Mouse (Mus musculus) heart, postnatal 0 days (tissue): ENCODE results near the gene Sytl2. TPM values are rescaled to one million over a fixed set of nuclear protein-coding genes. Genes with fewer than 3 reads are reported as not detected.

ENCODE experiments used
- ATAC-seq: fragments of 200-750 bp; cut with Nextera tagmentation; 2 replicates; pipeline ENCODE4 v1.8.0; 2017; ENCODE audit warnings: low read depth, moderate number of reproducible peaks, moderate library complexity; ENCODE audit not compliant: insufficient read depth
- DNase-seq: peaks from one replicate; pipeline ENCODE4 v3.0.0-alpha.2; 2016; ENCODE audit warnings: low spot score
- H3K27ac ChIP-seq: fragments of 300-500 bp; sonication (generic); 2 replicates; pipeline ENCODE4 v1.5.1; 2014; ENCODE audit warnings: low read depth, mild to moderate bottlenecking
- H3K27me3 ChIP-seq: fragments of 300-500 bp; sonication (generic); 2 replicates; pipeline ENCODE4 v1.6.1; 2014; ENCODE audit warnings: low read length, mixed read lengths; ENCODE audit not compliant: control insufficient read depth, insufficient read depth
- H3K36me3 ChIP-seq: fragments of 300-500 bp; sonication (generic); replicated peaks from 2 replicates; pipeline ENCODE4 v1.6.1; 2014; ENCODE audit warnings: low read length, mixed read lengths; ENCODE audit not compliant: control insufficient read depth, insufficient read depth
- H3K4me1 ChIP-seq: fragments of 300-500 bp; sonication (generic); 2 replicates; pipeline ENCODE4 v1.6.1; 2014; ENCODE audit warnings: antibody characterized with exemption; ENCODE audit not compliant: control insufficient read depth, insufficient read depth
- H3K4me2 ChIP-seq: fragments of 300-500 bp; sonication (generic); 2 replicates; pipeline ENCODE4 v1.6.1; 2014; ENCODE audit warnings: low read depth, mild to moderate bottlenecking, low read length, moderate library complexity
- H3K4me3 ChIP-seq: fragments of 300-500 bp; sonication (generic); 2 replicates; pipeline ENCODE4 v1.5.1; 2014; ENCODE audit warnings: low read depth, low read length
- H3K9ac ChIP-seq: fragments of 300-500 bp; sonication (generic); replicated peaks from 2 replicates; pipeline ENCODE4 v1.6.1; 2014; ENCODE audit warnings: low read depth, low read length, mixed read lengths
- H3K9me3 ChIP-seq: fragments of 300-500 bp; sonication (generic); replicated peaks from 2 replicates; pipeline ENCODE4 v1.6.1; 2016; ENCODE audit warnings: low read length; ENCODE audit not compliant: control insufficient read depth
- CTCF ChIP-seq: IDR thresholded peaks from 2 replicates; pipeline ENCODE4 v1.5.1; 2016; ENCODE audit warnings: antibody characterized with exemption, control low read depth, low read depth
- EP300 ChIP-seq: IDR thresholded peaks from 2 replicates; pipeline ENCODE4 v1.6.1; 2016; ENCODE audit warnings: antibody characterized with exemption, low read depth
- WGBS: fragments of 180-500 bp; shearing (Covaris S2); extraction: QIAGEN DNeasy Blood & Tissue Kit; methylation state at CpG from one replicate; pipeline ENCODE4 v1.1.7; 2014; 5-methylcytosine and 5-hydroxymethylcytosine counted together
- polyA plus RNA-seq: library from polyadenylated mRNA; unstranded; fragments of >200 nt; fragmentation: Nextera tagmentation; extraction: Ambion mirVana; gene quantifications from 2 replicates; pipeline ENCODE4 v1.2.1, GENCODE M21; 2015
- total RNA-seq: library from RNA; depleted of rRNA; stranded (reverse); fragments of >200 nt; gene quantifications from 2 replicates; pipeline ENCODE4 v1.2.3, GENCODE M21; 2014; ENCODE audit warnings: low replicate concordance

Gene Sytl2
- total and polyA plus RNA-seq, 2 experiments from 2014 or later = 7.0 to 8.7 TPM

- TF ChIP-seq CTCF (no peak), EP300 (no peak)
- H3K27me3 ChIP-seq = no peaks in the 10 kb centered on the region
- no peak overlapping the region for H3K27ac ChIP-seq
- ATAC-seq (no peak), DNase-seq (no peak)
- H3K4me1 ChIP-seq = no peaks in the 10 kb centered on the region
- H3K4me3 ChIP-seq = no peak overlapping the region
- H3K9me3 ChIP-seq = no peaks in the 10 kb centered on the region
- H3K4me2 ChIP-seq = no peak overlapping the region
- WGBS = 61% methylated on average over 12 of the region's 12 CpGs
- no peak overlapping the region for H3K9ac ChIP-seq
- H3K36me3 ChIP-seq = no peaks in the 10 kb centered on the region
Observed at GRCm38 (mm10) chr7:90341212-90341957, 39.3 kb downstream of the Sytl2 start.

GRCm38 (mm10) chr7:90344903-90345302, 42.9 kb downstream of the Sytl2 start:
- Histone ChIP-seq H3K9ac (no peak overlapping the region), H3K27me3 (no peaks in the 10 kb centered on the region), H3K4me2 (no peak overlapping the region), H3K27ac (no peak overlapping the region), H3K4me1 (peaks cover 5% of the 10 kb centered on the region), H3K4me3 (no peak overlapping the region), H3K9me3 (no peaks in the 10 kb centered on the region), H3K36me3 (no peaks in the 10 kb centered on the region)
- ATAC-seq (no peak), DNase-seq (no peak)
- WGBS = 72% methylated on average over 3 of the region's 3 CpGs
- TF ChIP-seq CTCF = no peak
- TF ChIP-seq EP300 = no peak

- H3K9ac ChIP-seq = no peak overlapping the region
- H3K27me3 ChIP-seq = no peaks in the 10 kb centered on the region
- TF ChIP-seq EP300 = no peak
- no peak for ATAC-seq
- no peaks in the 10 kb centered on the region for H3K9me3 ChIP-seq
- DNase-seq = no peak
- H3K27ac ChIP-seq = no peak overlapping the region
- H3K4me2 ChIP-seq = no peak overlapping the region
- H3K4me3 ChIP-seq = no peak overlapping the region
- peaks cover 5% of the 10 kb centered on the region for H3K4me1 ChIP-seq
- H3K36me3 ChIP-seq = no peaks in the 10 kb centered on the region
- 84% methylated on average over 5 of the region's 5 CpGs for WGBS
Observed at GRCm38 (mm10) chr7:90347779-90348437, 45.9 kb downstream of the Sytl2 start.

GRCm38 (mm10) chr7:90349014-90349413, 47.0 kb downstream of the Sytl2 start:
- no peak for DNase-seq
- Histone ChIP-seq H3K9me3 (no peaks in the 10 kb centered on the region), H3K4me2 (no peak overlapping the region), H3K27me3 (no peaks in the 10 kb centered on the region), H3K4me1 (peaks cover 15% of the 10 kb centered on the region), H3K36me3 (no peaks in the 10 kb centered on the region), H3K4me3 (no peak overlapping the region), H3K27ac (no peak overlapping the region), H3K9ac (no peak overlapping the region)
- WGBS = 13% methylated on average over 5 of the region's 5 CpGs
- TF ChIP-seq CTCF = no peak
- no peak for TF ChIP-seq EP300
- ATAC-seq = no peak

GRCm38 (mm10) chr7:90352183-90352582, 50.1 kb downstream of the Sytl2 start:
- no peaks in the 10 kb centered on the region for H3K36me3 ChIP-seq
- no peaks in the 10 kb centered on the region for H3K9me3 ChIP-seq
- H3K27ac ChIP-seq = no peak overlapping the region
- ATAC-seq = no peak
- H3K9ac ChIP-seq = no peak overlapping the region
- DNase-seq = no peak
- H3K4me1 ChIP-seq = peaks cover 26% of the 10 kb centered on the region
- WGBS = 88% methylated on average over 3 of the region's 3 CpGs
- no peak overlapping the region for H3K4me3 ChIP-seq
- H3K4me2 ChIP-seq = no peak overlapping the region
- no peaks in the 10 kb centered on the region for H3K27me3 ChIP-seq
- TF ChIP-seq CTCF (no peak), EP300 (no peak)
